Mouse (Mus musculus) liver, embryonic 14.5 days (tissue): Measurements from ENCODE around the gene Lyrm7. TPM values are rescaled to one million over a fixed set of nuclear protein-coding genes. Genes with fewer than 3 reads are reported as not detected.

Source experiments
- ATAC-seq: fragments of 200-750 bp; cut with Nextera tagmentation; 2 replicates; pipeline ENCODE4 v1.8.0; 2017; ENCODE audit warnings: moderate number of reproducible peaks, mild to moderate bottlenecking, moderate library complexity; ENCODE audit not compliant: insufficient read depth
- DNase-seq, 3 experiments: peaks; one replicate each; pipeline ENCODE4 v3.0.0-alpha.2; 2012 to 2013; ENCODE audit warnings: low read depth in 3 of 3, low spot score in 3 of 3
- H3K27ac ChIP-seq: fragments of 300-500 bp; sonication (generic); 2 replicates; pipeline ENCODE4 v1.5.1; 2014; ENCODE audit warnings: moderate library complexity, mild to moderate bottlenecking, control low read depth, inconsistent platforms
- H3K27me3 ChIP-seq: fragments of 300-500 bp; sonication (generic); 2 replicates; pipeline ENCODE4 v1.6.1; 2014; ENCODE audit warnings: mild to moderate bottlenecking, low read length, moderate library complexity; ENCODE audit not compliant: control insufficient read depth, insufficient read depth
- H3K36me3 ChIP-seq: fragments of 300-500 bp; sonication (generic); replicated peaks from 2 replicates; pipeline ENCODE4 v1.6.1; 2014; ENCODE audit warnings: low read depth; ENCODE audit not compliant: control insufficient read depth, insufficient read depth
- H3K4me1 ChIP-seq, 2 experiments: fragments of 200-500 bp in 1 of 2; fragments of 300-500 bp in 1 of 2; sonication (generic) in 1 of 2; replicated peaks; 2 replicates each; pipeline ENCODE4 v1.6.1; 2012 to 2014; ENCODE audit warnings: antibody characterized with exemption in 1 of 2, inconsistent platforms in 1 of 2, low read length in 1 of 2; ENCODE audit not compliant: control insufficient read depth in 2 of 2, insufficient read depth in 2 of 2
- H3K4me2 ChIP-seq: fragments of 300-500 bp; sonication (generic); 2 replicates; pipeline ENCODE4 v1.6.1; 2014; ENCODE audit warnings: low read depth, mild to moderate bottlenecking, control low read depth, moderate library complexity
- H3K4me3 ChIP-seq, 2 experiments: fragments of 200-500 bp in 1 of 2; fragments of 300-500 bp in 1 of 2; sonication (generic) in 1 of 2; 2 replicates each; pipeline ENCODE4 v1.5.1; 2012 to 2014; ENCODE audit warnings: low read depth in 2 of 2, low read length in 2 of 2, mild to moderate bottlenecking in 2 of 2, control low read depth in 1 of 2, inconsistent platforms in 1 of 2, moderate library complexity in 1 of 2; ENCODE audit not compliant: insufficient read depth in 1 of 2
- H3K9ac ChIP-seq: fragments of 300-500 bp; sonication (generic); replicated peaks from 2 replicates; pipeline ENCODE4 v1.6.1; 2014; ENCODE audit warnings: mild to moderate bottlenecking, control low read depth, moderate library complexity
- H3K9me3 ChIP-seq: fragments of 300-500 bp; sonication (generic); 2 replicates; pipeline ENCODE4 v1.6.1; 2016; ENCODE audit warnings: low read length, mixed read lengths; ENCODE audit not compliant: control insufficient read depth
- CTCF ChIP-seq: IDR thresholded peaks from 2 replicates; pipeline ENCODE4 v1.5.1; 2016; ENCODE audit warnings: antibody characterized with exemption, low read depth, control low read depth
- EP300 ChIP-seq: IDR thresholded peaks from 2 replicates; pipeline ENCODE4 v1.6.1; 2016; ENCODE audit warnings: antibody characterized with exemption, low read depth
- WGBS: fragments of 180-500 bp; shearing (Covaris S2); extraction: QIAGEN DNeasy Blood & Tissue Kit; methylation state at CpG from one replicate; pipeline ENCODE4 v1.1.7; 2014; ENCODE audit not compliant: insufficient replicate concordance; 5-methylcytosine and 5-hydroxymethylcytosine counted together
- polyA plus RNA-seq, 2 experiments: library from polyadenylated mRNA; depleted of rRNA in 1 of 2; stranded (reverse) in 1 of 2; unstranded in 1 of 2; fragments of >200 nt; fragmentation: Nextera tagmentation in 1 of 2; extraction: Ambion mirVana in 1 of 2; gene quantifications; 2 replicates each; pipeline versions ENCODE4 v1.2.1 to v1.2.3; 2012 to 2014

Gene Lyrm7
- polyA plus RNA-seq, 2 experiments = 2.0 to 5.4 TPM

GRCm38 (mm10) chr11:54808177-54808576 is 52.5 kb downstream of the Lyrm7 start:
- no peak for DNase-seq
- TF ChIP-seq EP300 (no peak), CTCF (no peak)
- 41% methylated on average over 4 of the region's 4 CpGs for WGBS

GRCm38 (mm10) chr11:54807669-54808068 is 53.0 kb downstream of the Lyrm7 start:
- Histone ChIP-seq H3K9ac (no peak overlapping the region), H3K4me3 (no peak overlapping the region), H3K27ac (no peak overlapping the region), H3K9me3 (no peaks in the 10 kb centered on the region), H3K27me3 (no peaks in the 10 kb centered on the region), H3K4me2 (no peak overlapping the region), H3K36me3 (no peaks in the 10 kb centered on the region), H3K4me1 (peaks cover 0 to 17% of the 10 kb centered on the region in 2 experiments; a peak in 2 of 4 replicates)
- DNase-seq (peak in 1 of 3 experiments; percentile 27), ATAC-seq (no peak)
- TF ChIP-seq EP300 (no peak), CTCF (no peak)
- WGBS = 25% methylated on average over 9 of the region's 9 CpGs

More at GRCm38 (mm10) chr11:54808177-54808576, 52.5 kb downstream of the Lyrm7 start:
- Histone ChIP-seq H3K27me3 (no peaks in the 10 kb centered on the region), H3K27ac (no peak overlapping the region), H3K9me3 (no peaks in the 10 kb centered on the region), H3K4me1 (peaks cover 0 to 15% of the 10 kb centered on the region in 2 experiments; a peak in 2 of 4 replicates), H3K4me3 (no peak overlapping the region), H3K4me2 (no peak overlapping the region), H3K36me3 (no peaks in the 10 kb centered on the region), H3K9ac (no peak overlapping the region)
- no peak for ATAC-seq

DNA sequence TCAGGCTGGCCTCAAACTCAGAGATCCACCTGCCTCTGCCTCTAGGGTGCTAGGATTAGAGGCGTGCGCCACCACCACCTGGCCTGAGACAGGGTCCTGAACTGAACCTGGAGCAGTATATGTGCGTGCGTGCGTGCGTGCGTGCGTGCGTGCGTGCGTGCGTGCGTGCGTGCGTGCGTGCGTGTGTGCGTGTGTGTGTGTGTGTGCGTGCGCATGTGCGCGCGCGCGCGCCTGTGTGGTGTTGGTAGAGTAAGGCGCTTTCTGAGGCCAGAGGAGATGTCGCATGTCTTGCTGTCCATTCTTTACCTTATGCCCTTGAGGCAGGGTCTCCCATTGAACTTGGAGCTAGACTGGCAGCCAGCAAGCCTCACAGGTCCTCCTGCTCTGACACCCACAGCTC is 53.8 kb downstream of the Lyrm7 start:
- no peak for ATAC-seq
- no peaks in the 10 kb centered on the region for H3K36me3 ChIP-seq
- no peaks in the 10 kb centered on the region for H3K27me3 ChIP-seq
- no peaks in the 10 kb centered on the region for H3K9me3 ChIP-seq
- peaks cover 0 to 17% of the 10 kb centered on the region in 2 experiments; a peak in 2 of 4 replicates for H3K4me1 ChIP-seq
- H3K27ac ChIP-seq = no peak overlapping the region
- no peak overlapping the region for H3K4me3 ChIP-seq
- H3K9ac ChIP-seq = no peak overlapping the region
- WGBS = 87% methylated on average over 28 of the region's 28 CpGs
- no peak for TF ChIP-seq CTCF
- no peak overlapping the region for H3K4me2 ChIP-seq
- DNase-seq = no peak

DNA sequence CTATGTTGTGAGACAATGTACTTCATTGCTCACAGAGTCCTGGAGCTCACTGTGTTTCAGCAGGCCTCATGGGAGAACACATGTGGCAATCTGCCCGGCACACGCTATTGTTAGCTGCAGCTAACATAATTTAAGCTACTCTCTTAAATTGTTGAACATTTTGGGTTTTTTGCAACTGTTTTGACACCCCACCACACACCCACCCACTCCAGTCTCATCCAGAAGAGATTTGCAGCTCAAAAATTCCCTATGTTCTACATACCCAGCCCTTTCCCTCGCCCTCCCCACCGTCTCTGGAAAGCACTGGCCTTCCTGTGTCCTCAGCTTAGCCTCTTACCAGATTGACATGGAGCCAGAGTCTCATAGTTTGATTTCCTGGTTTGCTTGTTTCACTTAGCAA is 55.5 kb downstream of the Lyrm7 start:
- Histone ChIP-seq H3K27ac (no peak overlapping the region), H3K27me3 (no peaks in the 10 kb centered on the region), H3K36me3 (no peaks in the 10 kb centered on the region), H3K9ac (no peak overlapping the region), H3K4me1 (peaks cover 0 to 12% of the 10 kb centered on the region in 2 experiments; a peak in 2 of 4 replicates), H3K9me3 (no peaks in the 10 kb centered on the region), H3K4me2 (no peak overlapping the region), H3K4me3 (no peak overlapping the region)
- 74% methylated on average over 4 of the region's 4 CpGs for WGBS
- ATAC-seq (no peak), DNase-seq (no peak)
- TF ChIP-seq EP300 (no peak), CTCF (no peak)

GRCm38 (mm10) chr11:54802621-54803020 is 58.1 kb downstream of the Lyrm7 start:
- H3K27ac ChIP-seq = no peak overlapping the region
- WGBS = 37% methylated on average over 6 of the region's 6 CpGs
- no peak for ATAC-seq
- H3K36me3 ChIP-seq = no peaks in the 10 kb centered on the region
- no peak overlapping the region for H3K4me2 ChIP-seq
- H3K9me3 ChIP-seq = no peaks in the 10 kb centered on the region
- H3K27me3 ChIP-seq = no peaks in the 10 kb centered on the region
- H3K4me3 ChIP-seq = no peak overlapping the region
- DNase-seq = no peak
- H3K4me1 ChIP-seq = peaks cover 0 to 10% of the 10 kb centered on the region in 2 experiments; a peak in 2 of 4 replicates
- TF ChIP-seq CTCF (no peak), EP300 (no peak)
- H3K9ac ChIP-seq = no peak overlapping the region
